Mouse (Mus musculus) NIH3T3 (cell line): ENCODE data around the gene Prkca.

Experiments
- DNase-seq: peaks from one replicate; pipeline ENCODE4 v3.0.0-alpha.2; 2012; ENCODE audit warnings: low read depth

Prkca gene

DNA sequence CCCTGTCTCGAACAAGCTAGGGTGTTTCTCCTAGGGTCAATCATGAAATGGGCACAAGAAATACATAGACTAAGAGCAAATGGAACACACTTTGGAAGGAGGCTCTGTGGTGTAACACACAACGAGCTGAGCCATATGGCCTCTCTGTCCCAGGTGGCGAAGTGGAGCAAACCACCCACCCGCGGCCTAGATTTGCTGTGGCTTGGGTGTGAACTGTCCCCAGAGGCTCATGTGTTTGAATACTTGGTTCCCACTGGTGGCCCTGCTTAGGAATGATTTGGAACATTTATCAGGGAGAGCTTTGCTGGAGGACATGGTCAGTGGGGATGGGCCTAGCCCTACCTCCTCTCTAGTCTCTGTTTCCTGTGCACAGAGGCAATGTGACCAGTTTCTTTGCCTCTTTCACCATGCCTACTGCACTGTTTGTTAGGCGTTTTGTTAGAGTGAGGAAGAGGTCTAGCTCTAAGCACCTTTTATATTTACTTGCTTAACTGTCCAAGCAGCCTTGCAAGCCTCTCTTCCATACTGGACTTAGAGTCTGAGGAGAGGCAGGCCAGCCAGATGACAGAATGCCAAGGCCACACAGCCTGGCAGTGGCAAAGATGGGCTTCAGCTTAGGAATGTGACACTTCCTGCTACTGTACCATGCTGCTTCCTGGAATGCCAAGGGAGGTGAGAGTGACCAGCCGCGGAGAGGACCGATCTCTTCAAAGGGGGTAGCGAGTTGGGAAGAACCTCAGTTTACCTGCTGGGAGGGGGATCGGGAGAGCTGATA is 346.6 kb downstream of the Prkca start:
- DNase-seq: no peak

GRCm38 (mm10) chr11:107994487-107994886 is 349.2 kb downstream of the Prkca start:
- DNase-seq: peak; percentile 81

- DNase-seq: no peak
These were observed 349.9 kb downstream of the Prkca start for GRCm38 (mm10) chr11:107993792-107994191.

GRCm38 (mm10) chr11:107992500-107992899 is 351.2 kb downstream of the Prkca start:
- DNase-seq: no peak

GRCm38 (mm10) chr11:107991990-107992389 is 351.7 kb downstream of the Prkca start:
- no peak for DNase-seq

DNA sequence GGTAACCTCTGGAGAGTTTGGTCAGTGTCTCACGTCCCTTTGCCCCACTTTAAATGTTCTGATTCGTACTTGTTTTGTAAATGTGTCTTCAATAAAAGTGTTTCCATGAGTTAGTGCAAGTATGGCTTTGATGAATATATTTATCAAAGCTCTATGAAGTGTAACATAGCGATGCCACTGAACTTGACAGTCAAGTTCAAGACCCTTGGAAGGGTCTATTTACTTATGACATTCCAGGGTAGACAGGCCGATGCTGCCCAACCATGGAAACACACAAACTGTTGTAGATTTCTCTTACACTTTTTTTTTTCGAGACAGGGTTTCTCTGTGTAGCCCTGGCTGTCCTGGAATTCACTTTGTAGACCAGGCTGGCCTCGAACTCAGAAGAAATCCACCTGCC is 354.5 kb downstream of the Prkca start:
- DNase-seq: no peak

- DNase-seq: peak; percentile 74
These were observed 357.8 kb downstream of the Prkca start for GRCm38 (mm10) chr11:107985941-107986340.

DNA sequence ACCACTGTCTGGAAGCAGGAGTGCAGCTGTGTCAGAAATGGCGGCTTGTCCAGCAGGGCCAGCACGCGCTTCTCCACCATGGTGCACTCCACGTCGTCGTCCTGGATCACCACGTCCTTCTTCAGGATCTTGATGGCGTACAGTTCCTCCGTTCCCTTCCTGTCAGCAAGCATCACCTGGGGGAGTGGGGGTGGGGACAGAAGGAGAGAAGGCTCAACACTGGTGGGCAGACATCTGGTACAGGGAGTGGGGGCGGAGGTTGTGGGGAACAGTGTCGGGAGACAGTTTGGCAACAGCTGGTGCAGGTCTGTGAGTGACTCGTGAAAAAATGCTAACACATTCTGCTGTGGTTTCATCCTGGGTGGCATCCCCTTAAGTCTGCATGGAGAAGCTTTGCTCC is 359.8 kb downstream of the Prkca start:
- no peak for DNase-seq

DNA sequence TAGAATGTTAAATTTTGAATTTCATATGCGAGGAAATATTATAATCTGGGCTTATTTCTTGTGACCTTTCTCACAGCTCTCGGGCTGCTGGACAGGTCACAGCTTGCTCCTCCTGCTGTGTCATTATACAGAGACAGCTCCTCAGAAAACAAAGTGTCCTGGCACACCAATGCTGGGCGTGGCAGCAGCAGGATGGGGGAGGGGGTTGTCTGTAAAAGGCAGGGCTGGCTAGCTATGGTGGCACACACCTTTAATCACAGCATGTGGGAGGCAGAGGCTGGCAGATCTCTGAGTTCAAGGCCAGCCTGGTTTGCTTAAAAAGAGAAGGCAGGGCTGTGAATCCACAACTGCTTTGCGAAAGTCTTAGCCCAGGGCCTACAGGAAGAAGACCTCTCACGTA is 360.5 kb downstream of the Prkca start:
- DNase-seq: no peak

DNA sequence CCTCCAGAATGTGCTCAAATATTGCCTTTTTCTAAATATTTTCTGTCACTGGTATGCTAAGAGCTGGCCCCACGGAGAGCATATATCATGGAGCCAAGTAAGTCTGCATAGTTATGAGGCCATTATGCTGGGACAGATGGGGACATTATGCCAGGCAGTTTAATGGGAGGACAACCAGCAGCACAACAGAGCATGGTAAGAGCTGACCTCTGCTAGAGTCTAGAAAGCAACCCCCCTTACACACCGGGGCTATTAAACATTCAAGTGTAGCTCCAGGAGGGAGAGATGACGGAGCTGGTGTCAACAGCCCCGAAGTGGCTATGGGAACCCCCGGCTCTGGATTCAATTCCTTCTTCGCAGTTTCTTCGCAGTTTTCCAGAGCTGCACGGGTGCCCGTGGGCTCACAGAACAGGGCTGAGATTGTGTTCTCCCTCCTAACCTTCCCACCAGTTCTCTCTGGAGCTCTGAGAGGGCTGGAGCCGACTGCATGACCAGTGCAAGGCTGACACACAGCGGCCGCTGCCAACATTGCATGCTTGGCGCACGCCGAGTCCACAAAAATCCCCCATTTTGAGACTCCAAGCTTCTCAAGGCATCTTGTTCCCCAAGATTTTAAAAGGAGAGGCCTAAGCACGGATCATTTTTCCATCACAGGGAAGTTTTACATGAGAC is 361.4 kb downstream of the Prkca start:
- DNase-seq: no peak

- DNase-seq: no peak
These were observed 364.1 kb downstream of the Prkca start for GRCm38 (mm10) chr11:107979497-107980174.

- no peak for DNase-seq
These were observed 373.8 kb downstream of the Prkca start for GRCm38 (mm10) chr11:107969943-107970342.

- no peak for DNase-seq
These were observed 375.6 kb downstream of the Prkca start for GRCm38 (mm10) chr11:107968147-107968546.

DNA sequence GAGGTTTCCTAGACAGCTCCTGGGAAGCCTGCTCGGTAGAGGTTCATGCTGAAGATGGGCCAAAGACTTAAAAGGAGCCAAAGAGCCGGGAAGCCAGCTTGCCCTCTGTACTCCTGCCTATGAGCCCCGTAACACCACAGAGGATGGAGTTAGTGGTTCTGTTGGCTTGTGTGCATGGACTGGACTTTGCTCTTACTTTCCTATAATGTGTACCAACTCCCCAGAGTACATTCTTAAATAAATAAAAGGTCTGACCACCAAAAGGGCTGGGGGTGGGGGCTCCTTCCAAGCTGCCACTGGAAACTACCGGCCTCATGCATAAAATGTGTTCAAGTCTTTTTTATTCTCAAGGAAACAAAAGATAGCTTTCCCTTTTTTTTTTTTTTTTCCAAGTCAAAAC is 377.5 kb downstream of the Prkca start:
- DNase-seq: no peak

GRCm38 (mm10) chr11:107965449-107965848 is 378.3 kb downstream of the Prkca start:
- no peak for DNase-seq

DNA sequence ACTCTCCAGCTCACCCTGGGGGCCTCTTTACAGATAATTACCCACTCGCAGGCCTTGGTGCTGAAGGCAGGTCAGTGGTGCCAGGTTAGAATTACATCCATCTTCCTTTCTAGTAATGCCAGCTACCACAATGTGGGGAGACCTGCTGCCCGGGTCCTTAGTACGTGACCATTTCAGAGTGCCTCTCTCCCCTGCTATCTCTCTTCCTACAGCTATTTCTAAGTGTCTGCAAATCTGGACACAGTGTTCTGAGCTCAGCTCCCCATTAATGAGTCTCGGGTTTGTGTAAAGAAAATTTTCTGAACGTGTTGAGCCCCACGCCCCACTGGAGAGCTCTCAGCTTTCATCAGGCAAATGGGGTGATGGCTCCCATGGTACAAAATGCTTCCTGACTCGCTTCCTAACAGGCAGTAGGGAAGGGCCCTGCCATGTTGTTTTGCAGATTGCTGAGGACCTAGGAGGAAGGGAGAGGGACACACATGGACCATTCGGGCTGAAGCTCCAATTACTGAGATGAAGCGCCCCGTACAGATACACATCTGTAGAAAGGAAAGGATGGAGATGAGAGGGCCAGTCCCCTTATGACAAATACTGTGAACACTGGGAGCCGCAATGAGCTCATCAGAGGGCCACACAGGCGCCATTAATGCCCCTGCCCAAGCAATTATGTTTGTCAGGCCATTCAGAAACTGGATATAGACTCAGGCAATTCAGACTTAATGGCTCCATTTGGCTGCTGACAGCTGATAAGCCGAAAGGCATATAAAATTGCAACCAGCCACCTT is 386.0 kb downstream of the Prkca start:
- DNase-seq: no peak

GRCm38 (mm10) chr11:107955191-107956062 is 388.3 kb downstream of the Prkca start:
- DNase-seq: no peak

- no peak for DNase-seq
These were observed 392.3 kb downstream of the Prkca start for GRCm38 (mm10) chr11:107951431-107951830.

- no peak for DNase-seq
These were observed 393.1 kb downstream of the Prkca start for GRCm38 (mm10) chr11:107950658-107951057.

DNA sequence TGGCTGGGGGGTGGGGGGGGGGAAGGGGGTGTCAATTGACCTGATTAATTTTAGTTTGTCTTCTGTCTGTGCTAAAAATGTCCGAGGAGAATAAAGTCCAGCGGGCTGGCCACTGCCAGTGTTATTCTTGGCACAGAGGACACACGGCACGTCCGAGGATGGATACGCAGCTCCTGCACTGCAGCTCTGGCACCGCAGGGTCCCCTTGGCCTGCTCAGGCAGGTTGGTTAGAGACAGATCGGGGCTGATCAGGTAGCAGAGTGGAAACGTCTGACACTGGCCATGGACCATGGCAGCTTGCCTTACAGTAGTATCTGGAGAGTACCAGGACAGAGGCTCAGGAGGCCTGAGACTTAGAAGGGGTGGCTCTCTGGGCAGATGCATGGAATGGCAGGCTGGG is 393.5 kb downstream of the Prkca start:
- DNase-seq: no peak

DNA sequence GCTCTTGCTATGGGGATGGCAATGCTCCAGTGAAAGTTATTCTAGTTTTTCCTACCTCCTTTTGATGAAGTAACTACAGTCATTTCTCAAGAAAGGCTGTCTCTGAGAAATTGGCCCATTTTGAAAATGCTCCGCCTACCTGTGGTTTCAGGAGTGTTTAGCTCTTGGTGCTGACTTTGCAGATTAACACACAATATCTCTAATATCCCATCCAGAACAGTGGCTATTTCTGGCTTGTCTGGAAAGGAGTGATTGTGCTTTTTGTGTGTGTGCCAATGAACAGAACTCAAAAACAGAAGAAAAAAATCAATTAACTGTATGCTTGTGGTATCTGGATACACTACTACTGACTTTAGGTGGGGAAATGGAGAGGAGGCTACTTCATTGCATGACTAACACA is 395.8 kb downstream of the Prkca start:
- DNase-seq: no peak
